Mouse (Mus musculus) small intestine, adult 2 months (tissue): ENCODE results near the gene Reln.

Experiments used
- CTCF ChIP-seq: fragments of 200-500 bp; IDR thresholded peaks from 2 replicates; pipeline ENCODE4 v1.5.1; 2012; ENCODE audit warnings: low read depth, mild to moderate bottlenecking, control low read depth, inconsistent platforms, low read length, moderate library complexity, mixed read lengths; ENCODE audit not compliant: insufficient replicate concordance, insufficient read length; ENCODE audit errors: extremely low read depth
- POLR2A ChIP-seq: fragments of 200-500 bp; IDR thresholded peaks from 2 replicates; pipeline ENCODE4 v1.6.1; 2012; ENCODE audit warnings: low read depth, mild to moderate bottlenecking, control low read depth, inconsistent platforms, low read length, moderate library complexity

- TF ChIP-seq CTCF = no peak
- TF ChIP-seq POLR2A = no peak
Observed at GRCm38 (mm10) chr5:22139015-22139414, 205.5 kb downstream of the Reln start.
